Mouse (Mus musculus) liver, embryonic 14.5 days (tissue): ENCODE measurements at regions not wholly inside any gene's neighbourhood (a gene's known extent, or its start where the extent isn't known, plus 50 kb on each side); places are given as distances from the start of the nearest gene placed in this dataset.

Experiments used
- CTCF ChIP-seq: IDR thresholded peaks from 2 replicates; pipeline ENCODE4 v1.5.1; 2016; ENCODE audit warnings: antibody characterized with exemption, low read depth, control low read depth
- EP300 ChIP-seq: IDR thresholded peaks from 2 replicates; pipeline ENCODE4 v1.6.1; 2016; ENCODE audit warnings: antibody characterized with exemption, low read depth

- no peak for TF ChIP-seq CTCF
- no peak for TF ChIP-seq EP300
Measured at GRCm38 (mm10) chr12:118677989-118678388, 168.1 kb upstream of the Sp8 start.
